Mouse (Mus musculus) G1E (cell line): ENCODE measurements around the gene Kif5c. TPM values are rescaled to one million over a fixed set of nuclear protein-coding genes. Genes with fewer than 3 reads are reported as not detected.

ENCODE experiments used
- ATAC-seq: 2 replicates; pipeline ENCODE4 v1.8.0; 2016; ENCODE audit warnings: mild to moderate bottlenecking; ENCODE audit not compliant: insufficient number of reproducible peaks, poor library complexity, low FRiP score, severe bottlenecking; ENCODE audit errors: extremely low read depth
- DNase-seq: peaks from one replicate; pipeline ENCODE4 v3.0.0; 2012; ENCODE audit warnings: low spot score
- H3K27me3 ChIP-seq: 2 replicates; pipeline ENCODE4 v1.6.1; 2012; ENCODE audit warnings: mild to moderate bottlenecking, low read length, inconsistent platforms; ENCODE audit not compliant: insufficient read depth
- H3K36me3 ChIP-seq: replicated peaks from 2 replicates; pipeline ENCODE3; 2012; ENCODE audit warnings: mild to moderate bottlenecking, inconsistent platforms
- H3K4me1 ChIP-seq: 2 replicates; pipeline ENCODE4 v1.6.1; 2012; ENCODE audit warnings: low read depth, low read length, inconsistent platforms, mixed read lengths; ENCODE audit not compliant: insufficient read depth
- H3K4me3 ChIP-seq: 2 replicates; pipeline ENCODE4 v1.5.1; 2012; ENCODE audit warnings: low read depth, mild to moderate bottlenecking, inconsistent platforms, low read length, moderate library complexity, mixed read lengths
- H3K9me3 ChIP-seq: replicated peaks from 2 replicates; pipeline ENCODE4 v1.6.1; 2012; ENCODE audit warnings: inconsistent platforms
- CTCF ChIP-seq: IDR thresholded peaks from 2 replicates; pipeline ENCODE4 v1.5.1; 2012; ENCODE audit warnings: low read depth, low read length, inconsistent platforms, mixed read lengths
- GATA1 ChIP-seq: IDR thresholded peaks from 2 replicates; pipeline ENCODE4 v1.6.1; 2012; ENCODE audit warnings: borderline replicate concordance, low read length, inconsistent platforms, mixed read lengths
- GATA2 ChIP-seq: IDR thresholded peaks from 2 replicates; pipeline ENCODE4 v1.6.1; 2012; ENCODE audit warnings: low read depth, low read length, inconsistent platforms, borderline replicate concordance
- POLR2AphosphoS5 ChIP-seq: IDR thresholded peaks from 2 replicates; pipeline ENCODE4 v1.6.1; 2012; ENCODE audit warnings: low read depth, low read length, inconsistent platforms; ENCODE audit not compliant: insufficient replicate concordance
- TAL1 ChIP-seq: conservative IDR thresholded peaks from 2 replicates; pipeline ENCODE4 v1.6.1; 2012; ENCODE audit warnings: low read depth, low read length, inconsistent platforms, mixed read lengths
- polyA plus RNA-seq: library from polyadenylated mRNA; stranded (reverse); fragments of >175 nt; gene quantifications from 2 replicates; pipeline ENCODE4 v1.2.3, GENCODE M21; 2012
- total RNA-seq, 2 experiments: library from RNA; stranded (forward) in 1 of 2; stranded (reverse) in 1 of 2; fragments of 200-1000 nt in 1 of 2; fragments of >200 nt in 1 of 2; fragmentation: Nextera tagmentation in 1 of 2; gene quantifications; 2 replicates each; pipeline ENCODE4 v1.2.3; 2014 to 2017

The Kif5c gene
- total and polyA plus RNA-seq, 3 experiments = 0.02 to 1.8 (median 1.5) TPM

GRCm38 (mm10) chr2:49816549-49816948 lies 197.5 kb downstream of the Kif5c start:
- TF ChIP-seq CTCF = no peak
- no peak for TF ChIP-seq GATA1
- no peak for TF ChIP-seq GATA2
- TF ChIP-seq TAL1 = no peak
- TF ChIP-seq POLR2AphosphoS5 = no peak
- DNase-seq (no peak), ATAC-seq (no peak)
- Histone ChIP-seq H3K9me3 (peaks cover 22% of the 10 kb centered on the region), H3K36me3 (no peaks in the 10 kb centered on the region), H3K4me3 (no peak overlapping the region), H3K4me1 (no peaks in the 10 kb centered on the region), H3K27me3 (no peaks in the 10 kb centered on the region)

DNA sequence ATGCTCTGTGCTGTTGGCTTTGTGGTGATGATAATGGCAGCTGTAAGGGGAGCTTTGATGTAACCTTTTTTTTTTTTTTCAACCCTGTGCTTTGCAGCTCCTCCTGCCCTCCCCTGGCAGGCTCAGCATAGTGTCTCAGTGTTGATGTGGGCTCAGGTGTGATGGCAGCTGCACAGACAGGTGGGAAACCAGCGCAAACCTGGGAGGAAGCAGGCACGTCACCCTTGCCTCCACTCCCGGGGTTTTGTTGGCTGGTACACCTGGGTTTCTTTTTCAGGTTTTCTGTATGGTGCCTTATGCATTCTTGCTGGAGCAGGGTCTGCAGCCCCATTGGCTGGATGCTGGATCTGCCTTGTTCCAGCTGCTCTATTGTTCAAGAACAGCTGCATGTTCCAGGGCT lies 198.1 kb downstream of the Kif5c start:
- Histone ChIP-seq H3K4me1 (no peaks in the 10 kb centered on the region), H3K27me3 (no peaks in the 10 kb centered on the region), H3K9me3 (peaks cover 22% of the 10 kb centered on the region), H3K36me3 (no peaks in the 10 kb centered on the region), H3K4me3 (no peak overlapping the region)
- DNase-seq (no peak), ATAC-seq (no peak)
- no peak for TF ChIP-seq POLR2AphosphoS5
- TF ChIP-seq TAL1 = no peak
- no peak for TF ChIP-seq GATA1
- TF ChIP-seq CTCF = no peak
- TF ChIP-seq GATA2 = no peak

GRCm38 (mm10) chr2:49818126-49818525 lies 199.0 kb downstream of the Kif5c start:
- Histone ChIP-seq H3K4me3 (no peak overlapping the region), H3K9me3 (peaks cover 24% of the 10 kb centered on the region), H3K36me3 (no peaks in the 10 kb centered on the region), H3K4me1 (no peaks in the 10 kb centered on the region), H3K27me3 (no peaks in the 10 kb centered on the region)
- ATAC-seq (no peak), DNase-seq (no peak)
- TF ChIP-seq POLR2AphosphoS5 = no peak
- TF ChIP-seq CTCF = no peak
- no peak for TF ChIP-seq TAL1
- TF ChIP-seq GATA1 = no peak
- TF ChIP-seq GATA2 = no peak

GRCm38 (mm10) chr2:49822312-49822711 lies 203.2 kb downstream of the Kif5c start:
- DNase-seq (no peak), ATAC-seq (no peak)
- Histone ChIP-seq H3K9me3 (peaks cover 20% of the 10 kb centered on the region), H3K4me1 (no peaks in the 10 kb centered on the region), H3K36me3 (no peaks in the 10 kb centered on the region), H3K4me3 (no peak overlapping the region), H3K27me3 (no peaks in the 10 kb centered on the region)
- TF ChIP-seq POLR2AphosphoS5 (no peak), GATA2 (no peak), TAL1 (no peak), CTCF (no peak), GATA1 (no peak)

Other genes starting within 250 kb of the Kif5c start
- 28.3 and 49.0 TPM in 2 replicates for gene Epc2, start 167.8 kb upstream of the Kif5c start, total RNA-seq (2014; fragmentation: Nextera tagmentation)
- gene Epc2, start 167.8 kb upstream of the Kif5c start, total RNA-seq (2017) = 24.9 and 29.2 TPM in 2 replicates
- gene Epc2, start 167.8 kb upstream of the Kif5c start, polyA plus RNA-seq = 2.7 and 2.8 TPM in 2 replicates
- not detected in 2 replicates for gene Lypd6b, start 168.4 kb downstream of the Kif5c start, total RNA-seq (2014; fragmentation: Nextera tagmentation)
- gene Lypd6b, start 168.4 kb downstream of the Kif5c start, total RNA-seq (2017) = 0.16 TPM in 1 of 2 replicates, not detected in the other
- gene Lypd6b, start 168.4 kb downstream of the Kif5c start, polyA plus RNA-seq = not detected in 2 replicates